Mouse (Mus musculus) heart, embryonic 16.5 days (tissue): ENCODE measurements around the gene 2310011J03Rik. TPM values are rescaled to one million over a fixed set of nuclear protein-coding genes. Genes with fewer than 3 reads are reported as not detected.
A peak's percentile ranks its signal among the peaks of the same experiment; 100 is the strongest.

Experiments
- ATAC-seq: fragments of 200-750 bp; cut with Nextera tagmentation; replicated peaks from 2 replicates; pipeline ENCODE4 v1.8.0; 2017; ENCODE audit warnings: moderate number of reproducible peaks; ENCODE audit not compliant: insufficient read depth, low FRiP score; ENCODE audit errors: extremely low read depth
- H3K27ac ChIP-seq: fragments of 300-500 bp; sonication (generic); 2 replicates; pipeline ENCODE4 v1.5.1; 2014; ENCODE audit warnings: mild to moderate bottlenecking, low read length, control low read depth, moderate library complexity
- H3K27me3 ChIP-seq: fragments of 300-500 bp; sonication (generic); 2 replicates; pipeline ENCODE4 v1.6.1; 2014; ENCODE audit warnings: low read length, mixed read lengths; ENCODE audit not compliant: control insufficient read depth, insufficient read depth
- H3K36me3 ChIP-seq: fragments of 300-500 bp; sonication (generic); 2 replicates; pipeline ENCODE4 v1.6.1; 2014; ENCODE audit not compliant: control insufficient read depth, insufficient read depth
- H3K4me1 ChIP-seq: fragments of 300-500 bp; sonication (generic); 2 replicates; pipeline ENCODE4 v1.6.1; 2014; ENCODE audit warnings: low read length, mixed read lengths; ENCODE audit not compliant: control insufficient read depth, insufficient read depth
- H3K4me2 ChIP-seq: fragments of 300-500 bp; sonication (generic); 2 replicates; pipeline ENCODE4 v1.6.1; 2014; ENCODE audit warnings: low read depth, mild to moderate bottlenecking, control low read depth, low read length
- H3K4me3 ChIP-seq: fragments of 300-500 bp; sonication (generic); 2 replicates; pipeline ENCODE4 v1.5.1; 2014; ENCODE audit warnings: mild to moderate bottlenecking, control low read depth, low read length
- H3K9ac ChIP-seq: fragments of 300-500 bp; sonication (generic); 2 replicates; pipeline ENCODE4 v1.6.1; 2014; ENCODE audit warnings: low read length, control low read depth
- H3K9me3 ChIP-seq: fragments of 300-500 bp; sonication (generic); replicated peaks from 2 replicates; pipeline ENCODE4 v1.6.1; 2016; ENCODE audit warnings: low read length; ENCODE audit not compliant: control insufficient read depth
- WGBS: fragments of 180-500 bp; shearing (Covaris S2); extraction: QIAGEN DNeasy Blood & Tissue Kit; methylation state at CpG from one replicate; pipeline ENCODE4 v1.1.7; 2014; 5-methylcytosine and 5-hydroxymethylcytosine counted together
- polyA plus RNA-seq: library from polyadenylated mRNA; unstranded; fragments of >200 nt; fragmentation: Nextera tagmentation; extraction: Ambion mirVana; gene quantifications from 2 replicates; pipeline ENCODE4 v1.2.1, GENCODE M21; 2015

2310011J03Rik gene
- polyA plus RNA-seq, 1 experiment from 2014 or later = 33.5 TPM

DNA sequence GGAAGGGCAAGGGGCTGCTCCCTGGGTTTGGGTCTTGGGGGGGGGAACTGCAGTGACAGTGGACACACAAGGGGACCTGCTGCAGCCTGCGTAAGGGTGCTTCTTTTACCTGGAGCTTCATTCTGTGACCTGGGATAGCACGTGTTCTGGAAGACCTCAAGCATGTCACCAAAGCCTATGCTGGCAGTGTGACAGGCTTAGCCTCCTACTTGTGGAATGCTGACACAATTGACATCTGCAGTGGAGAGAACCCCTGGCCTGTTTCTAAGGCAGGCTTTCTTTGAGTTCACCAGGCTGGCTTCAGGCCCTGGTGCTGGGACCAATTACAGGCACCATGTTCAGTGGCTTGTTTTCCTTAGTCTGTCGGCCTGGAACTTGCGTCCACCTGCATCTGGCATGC, 26.0 kb downstream of the 2310011J03Rik start:
- Histone ChIP-seq H3K4me3 (no peak overlapping the region), H3K36me3 (peaks cover 11% of the 10 kb centered on the region), H3K4me1 (peaks cover 18% of the 10 kb centered on the region), H3K9ac (no peak overlapping the region), H3K4me2 (no peak overlapping the region), H3K27ac (no peak overlapping the region), H3K27me3 (peaks cover 22% of the 10 kb centered on the region), H3K9me3 (no peaks in the 10 kb centered on the region)
- 66% methylated on average over 4 of the region's 4 CpGs for WGBS
- no peak for ATAC-seq

DNA sequence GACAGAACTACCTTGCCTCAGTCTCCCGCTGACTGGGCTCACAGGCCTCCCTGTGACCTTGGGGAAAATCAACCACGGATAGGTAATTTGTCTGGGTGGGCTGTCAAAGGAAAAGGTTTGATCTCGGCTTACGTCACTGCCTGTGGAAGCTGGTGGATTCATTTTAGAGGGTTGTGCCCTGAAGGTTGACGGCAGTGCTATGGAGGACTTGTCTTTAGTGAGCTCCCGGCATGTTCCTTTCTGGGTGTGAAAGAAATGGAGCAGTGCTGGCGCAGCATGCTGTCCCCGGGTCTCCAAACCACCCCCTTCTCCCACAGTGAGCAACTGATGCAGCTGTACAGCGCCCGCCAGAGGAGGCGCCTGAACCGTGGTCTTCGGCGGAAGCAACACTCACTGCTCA, 27.0 kb downstream of the 2310011J03Rik start:
- Histone ChIP-seq H3K4me2 (peak overlapping the region; percentile 97), H3K27me3 (peaks cover 12% of the 10 kb centered on the region), H3K9me3 (no peaks in the 10 kb centered on the region), H3K9ac (peak overlapping the region; percentile 93), H3K4me1 (peaks cover 18% of the 10 kb centered on the region), H3K27ac (peak overlapping the region; percentile 52), H3K36me3 (peaks cover 17% of the 10 kb centered on the region), H3K4me3 (peak overlapping the region; percentile 81)
- no peak for ATAC-seq
- WGBS = 23% methylated on average over 14 of the region's 14 CpGs

DNA sequence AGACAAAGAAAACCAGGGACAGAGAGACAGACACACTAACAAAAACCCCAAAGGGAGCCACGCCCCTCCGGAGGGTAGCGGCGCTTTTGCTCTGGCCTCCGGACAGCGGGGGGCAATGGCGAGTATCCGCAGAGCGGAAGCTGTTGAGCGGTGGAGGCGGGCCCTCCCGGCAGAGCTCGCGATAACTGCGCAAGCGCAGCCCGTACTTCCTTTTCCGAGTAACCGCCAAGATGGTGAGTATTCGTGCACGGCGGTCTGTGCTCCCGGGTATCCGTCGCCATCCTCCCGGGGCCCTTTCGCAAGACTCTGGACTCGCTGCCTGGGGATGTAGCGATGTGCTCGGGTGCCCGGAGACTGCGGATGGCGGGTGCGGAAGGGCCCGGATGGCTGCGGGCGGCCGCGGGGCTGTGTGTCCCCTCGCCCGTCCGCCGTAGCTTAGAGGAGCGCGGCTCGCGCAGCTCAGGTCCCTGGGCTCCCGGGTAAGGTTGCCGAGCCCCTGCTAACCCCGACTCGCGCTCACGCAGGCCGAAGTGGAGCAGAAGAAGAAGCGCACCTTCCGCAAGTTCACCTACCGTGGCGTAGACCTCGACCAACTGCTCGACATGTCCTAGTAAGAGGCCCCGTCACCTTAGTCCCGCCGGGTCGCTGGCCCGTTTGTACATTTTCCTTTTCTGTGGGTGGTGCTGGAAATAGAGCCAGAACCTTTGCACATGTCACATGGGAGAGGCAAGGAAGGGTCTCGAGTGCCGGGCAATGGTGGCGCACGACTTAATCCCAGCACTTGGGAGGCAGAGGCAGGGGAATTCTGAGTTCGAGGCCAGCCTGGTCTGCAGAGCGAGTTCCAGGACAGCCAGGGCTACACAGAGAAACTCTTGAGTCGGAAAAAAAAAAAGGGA, 27.8 kb downstream of the 2310011J03Rik start, which contains the start of gene Rps15:
Gene Rps15 (plus strand): TSS at position 203 of the 896 bp plus-strand sequence.
- Histone ChIP-seq H3K4me3 (peak within 1 kb of the TSS; percentile 81), H3K27me3 (peaks cover 5% of the 10 kb centered on the region), H3K4me2 (peak within 1 kb of the TSS; percentile 97), H3K27ac (peak within 1 kb of the TSS; percentile 80), H3K9ac (peak within 1 kb of the TSS; percentile 93), H3K9me3 (no peaks in the 10 kb centered on the region), H3K36me3 (peaks cover 23% of the 10 kb centered on the region), H3K4me1 (peaks cover 18% of the 10 kb centered on the region)
- peak; percentile 91 for ATAC-seq
- WGBS = under 1% methylated on average over 72 of the region's 72 CpGs

DNA sequence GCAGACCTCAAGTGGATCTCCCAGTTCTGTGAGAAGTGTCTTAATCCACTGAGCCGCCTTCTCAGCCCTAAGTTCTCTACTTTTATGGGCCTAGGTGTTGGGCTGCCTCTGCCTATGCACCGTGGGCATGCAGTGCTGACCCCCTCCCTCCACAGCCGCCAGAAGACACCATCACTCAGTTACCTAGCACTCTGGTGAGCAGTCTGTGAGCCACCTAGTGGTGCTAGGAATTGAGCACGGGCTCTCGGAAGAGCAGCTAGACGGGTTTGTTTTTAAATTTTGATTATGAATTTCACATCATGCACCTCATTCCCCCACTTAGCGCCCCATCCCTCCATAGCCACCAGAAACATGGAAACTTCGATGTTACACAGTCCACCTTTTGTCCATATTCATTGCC, 31.7 kb downstream of the 2310011J03Rik start:
- Histone ChIP-seq H3K36me3 (peaks cover 47% of the 10 kb centered on the region), H3K9me3 (no peaks in the 10 kb centered on the region), H3K27ac (no peak overlapping the region), H3K4me1 (peaks cover 8% of the 10 kb centered on the region), H3K27me3 (no peaks in the 10 kb centered on the region), H3K4me3 (no peak overlapping the region), H3K9ac (no peak overlapping the region), H3K4me2 (no peak overlapping the region)
- ATAC-seq = no peak
- WGBS = 68% methylated on average over 8 of the region's 8 CpGs

DNA sequence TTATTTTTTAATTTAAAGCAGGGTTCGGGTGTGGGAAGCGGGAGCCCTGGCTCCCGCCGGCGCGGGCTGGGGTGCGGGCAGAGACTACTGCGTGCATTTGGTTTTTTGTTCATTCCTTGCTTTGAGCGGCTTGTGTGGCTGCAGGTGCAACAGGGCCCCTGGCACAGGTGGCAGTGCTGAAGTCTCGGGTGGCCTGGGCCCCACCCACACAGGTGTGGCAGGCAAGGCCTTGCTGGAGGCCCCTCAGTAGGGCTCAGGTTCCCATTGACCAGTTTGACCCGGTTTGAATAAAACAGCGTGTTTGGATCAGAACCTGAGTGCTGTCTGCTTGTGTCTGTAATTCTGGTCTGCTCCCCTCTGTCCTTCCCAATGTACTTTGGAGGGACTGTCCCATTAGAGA, 32.2 kb downstream of the 2310011J03Rik start:
- H3K4me1 ChIP-seq = peaks cover 3% of the 10 kb centered on the region; the same call in 1 of the 2 replicates
- peaks cover 48% of the 10 kb centered on the region for H3K36me3 ChIP-seq
- no peaks in the 10 kb centered on the region for H3K27me3 ChIP-seq
- H3K4me3 ChIP-seq = no peak overlapping the region
- WGBS = 92% methylated on average over 12 of the region's 12 CpGs
- no peak overlapping the region for H3K27ac ChIP-seq
- no peaks in the 10 kb centered on the region for H3K9me3 ChIP-seq
- H3K4me2 ChIP-seq = no peak overlapping the region
- no peak overlapping the region for H3K9ac ChIP-seq
- ATAC-seq = no peak

DNA sequence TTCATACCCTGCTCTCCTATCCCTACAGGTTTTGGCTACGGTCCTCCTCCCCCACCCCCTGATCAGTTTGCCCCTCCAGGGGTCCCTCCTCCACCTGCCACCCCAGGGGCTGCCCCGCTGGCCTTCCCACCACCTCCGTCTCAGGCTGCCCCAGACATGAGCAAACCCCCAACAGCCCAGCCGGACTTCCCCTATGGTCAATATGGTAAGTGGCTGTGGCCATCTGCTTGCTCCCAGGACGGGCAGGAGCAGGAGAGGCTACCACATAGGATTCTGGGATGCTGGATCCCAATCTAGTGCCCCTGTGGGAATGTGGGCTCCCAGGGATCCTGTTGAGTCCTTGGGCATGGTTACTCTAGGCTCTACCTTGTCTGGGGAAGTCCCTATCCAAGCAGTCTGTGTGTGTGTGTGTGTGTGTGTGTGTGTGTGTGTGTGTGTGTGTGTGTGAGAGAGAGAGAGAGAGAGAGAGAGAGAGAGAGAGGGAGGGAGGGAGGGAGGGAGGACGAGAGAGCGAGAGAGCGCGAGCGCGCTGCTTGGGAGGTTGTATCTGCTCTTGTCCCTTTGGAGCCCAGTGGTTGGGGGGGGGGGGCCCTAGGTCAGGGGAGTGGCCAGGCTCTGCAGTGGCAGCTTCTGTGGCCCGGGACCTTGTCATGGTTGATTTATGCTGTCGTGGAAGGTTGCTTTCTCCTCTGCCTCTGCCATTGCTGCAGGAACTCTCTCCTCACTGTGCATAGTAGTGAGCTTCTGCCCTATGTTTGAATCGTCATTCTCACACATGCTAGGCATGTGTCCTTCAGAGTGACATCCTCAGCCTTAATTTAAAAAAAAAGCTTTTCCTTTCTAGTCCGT, 34.9 kb downstream of the 2310011J03Rik start:
- no peak overlapping the region for H3K4me2 ChIP-seq
- no peak overlapping the region for H3K4me3 ChIP-seq
- no peak for ATAC-seq
- peaks cover 20% of the 10 kb centered on the region for H3K4me1 ChIP-seq
- peaks cover 56% of the 10 kb centered on the region for H3K36me3 ChIP-seq
- no peaks in the 10 kb centered on the region for H3K9me3 ChIP-seq
- H3K9ac ChIP-seq = no peak overlapping the region
- no peaks in the 10 kb centered on the region for H3K27me3 ChIP-seq
- H3K27ac ChIP-seq = no peak overlapping the region
- WGBS = 82% methylated on average over 15 of the region's 15 CpGs

DNA sequence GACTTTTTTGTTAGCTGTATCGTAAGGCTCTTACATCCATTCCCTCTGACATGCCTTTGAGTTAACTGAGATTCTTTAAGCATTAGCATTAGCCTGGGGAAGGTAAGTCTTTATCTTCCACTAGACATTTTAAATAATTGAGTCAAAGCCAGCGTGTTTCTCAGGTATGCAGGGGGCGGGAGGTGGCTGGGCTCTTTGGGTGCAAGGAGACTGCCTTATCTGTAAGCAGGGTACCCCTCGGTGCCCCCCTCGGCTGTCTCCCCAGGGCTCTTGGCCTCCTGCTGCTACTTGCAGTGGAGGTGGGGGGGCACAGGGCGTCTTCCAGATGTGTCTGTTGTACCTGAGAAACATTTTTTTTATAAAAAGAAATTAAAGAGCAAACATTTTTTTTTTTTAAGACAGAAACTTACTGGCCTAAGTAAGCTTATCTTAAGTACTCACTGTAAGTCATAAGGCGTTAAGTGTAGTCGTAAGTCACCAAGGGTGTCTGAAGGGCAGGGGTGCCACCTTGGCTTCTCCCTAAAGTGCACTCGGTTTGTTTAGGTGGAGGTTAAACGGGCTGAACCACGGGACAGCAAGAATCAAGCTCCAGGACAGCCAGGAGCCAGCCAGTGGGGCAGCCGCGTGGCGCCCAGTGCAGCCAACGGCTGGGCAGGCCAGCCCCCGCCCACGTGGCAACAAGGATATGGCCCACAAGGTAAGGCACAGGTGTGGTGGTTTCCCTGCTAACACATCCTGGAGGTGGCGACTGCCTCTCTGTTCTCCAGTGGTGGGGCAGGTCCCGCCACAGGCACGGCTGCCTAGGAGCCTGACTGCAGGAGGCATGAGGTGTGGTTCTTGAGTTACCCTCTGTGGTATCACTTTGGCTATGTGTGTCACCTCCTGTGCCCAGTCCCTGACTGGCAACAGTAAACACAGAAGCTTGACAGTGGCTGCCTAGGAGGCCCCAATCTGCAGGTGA, 37.6 kb downstream of the 2310011J03Rik start:
- H3K9me3 ChIP-seq = no peaks in the 10 kb centered on the region
- peaks cover 22% of the 10 kb centered on the region for H3K4me1 ChIP-seq
- H3K27me3 ChIP-seq = no peaks in the 10 kb centered on the region
- no peak overlapping the region for H3K4me3 ChIP-seq
- H3K36me3 ChIP-seq = peaks cover 72% of the 10 kb centered on the region
- 75% methylated on average over 20 of the region's 20 CpGs for WGBS
- ATAC-seq = no peak
- no peak overlapping the region for H3K4me2 ChIP-seq
- peak overlapping the region; percentile 80 for H3K27ac ChIP-seq
- H3K9ac ChIP-seq = no peak overlapping the region

DNA sequence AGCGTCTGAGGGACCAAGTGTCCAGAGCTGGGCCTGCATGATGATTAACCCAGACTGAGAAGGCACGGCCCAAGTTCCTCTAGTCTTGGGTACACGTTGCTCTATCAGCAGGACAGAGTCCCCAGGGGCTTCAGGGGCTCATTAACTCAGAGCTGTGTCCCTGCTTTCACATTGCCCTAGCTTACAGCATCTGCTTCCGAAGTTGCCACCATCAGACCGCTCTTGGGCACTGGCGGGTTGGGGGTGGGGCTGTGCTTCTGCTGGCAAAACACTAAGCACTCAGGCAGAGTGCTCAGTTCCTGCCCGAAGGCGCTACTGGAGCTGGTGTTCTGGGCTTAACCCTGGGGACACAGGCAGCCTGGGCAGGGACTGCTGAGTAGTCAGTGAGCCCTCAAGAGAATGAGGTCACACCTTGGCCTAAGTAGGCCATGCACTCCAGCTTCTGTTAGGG, 38.4 kb downstream of the 2310011J03Rik start:
- WGBS = 55% methylated on average over 8 of the region's 8 CpGs
- ATAC-seq = no peak; the same call in 1 of the 2 replicates
- H3K9ac ChIP-seq = peak overlapping the region; percentile 58
- H3K4me3 ChIP-seq = no peak overlapping the region
- H3K4me2 ChIP-seq = no peak overlapping the region
- H3K9me3 ChIP-seq = no peaks in the 10 kb centered on the region
- peak overlapping the region; percentile 80 for H3K27ac ChIP-seq
- H3K27me3 ChIP-seq = no peaks in the 10 kb centered on the region
- peaks cover 75% of the 10 kb centered on the region for H3K36me3 ChIP-seq
- H3K4me1 ChIP-seq = peaks cover 22% of the 10 kb centered on the region
